Mouse (Mus musculus) stomach, postnatal 0 days (tissue): ENCODE measurements around the gene Gm10518.

ENCODE experiments used
- CTCF ChIP-seq: IDR thresholded peaks from 2 replicates; pipeline ENCODE4 v1.5.1; 2016; ENCODE audit warnings: antibody characterized with exemption, low read depth, mild to moderate bottlenecking, moderate library complexity
- EP300 ChIP-seq: optimal IDR thresholded peaks from 2 replicates; pipeline ENCODE3; 2016; ENCODE audit warnings: antibody characterized with exemption

- TF ChIP-seq CTCF (peak; percentile 92), EP300 (no peak)
These were observed 44.7 kb downstream of the Gm10518 start for GRCm38 (mm10) chr1:179847759-179848389.
